Mouse (Mus musculus) gastrocnemius, postnatal 4 days (tissue): ENCODE measurements around the gene Gnao1. TPM values are rescaled to one million over a fixed set of nuclear protein-coding genes. Genes with fewer than 3 reads are reported as not detected.

ENCODE experiments used
- DNase-seq, 2 experiments: peaks; one replicate each; pipeline ENCODE4 v3.0.0; 2021 to 2022; ENCODE audit warnings: low spot score in 2 of 2, mixed read lengths in 2 of 2
- total RNA-seq, 2 experiments: library from RNA; stranded (reverse); gene quantifications; 2 replicates each; pipeline ENCODE4 v1.2.3; 2021

Gnao1 gene
- total RNA-seq, 2 experiments from 2014 or later = 13.4 TPM

DNA sequence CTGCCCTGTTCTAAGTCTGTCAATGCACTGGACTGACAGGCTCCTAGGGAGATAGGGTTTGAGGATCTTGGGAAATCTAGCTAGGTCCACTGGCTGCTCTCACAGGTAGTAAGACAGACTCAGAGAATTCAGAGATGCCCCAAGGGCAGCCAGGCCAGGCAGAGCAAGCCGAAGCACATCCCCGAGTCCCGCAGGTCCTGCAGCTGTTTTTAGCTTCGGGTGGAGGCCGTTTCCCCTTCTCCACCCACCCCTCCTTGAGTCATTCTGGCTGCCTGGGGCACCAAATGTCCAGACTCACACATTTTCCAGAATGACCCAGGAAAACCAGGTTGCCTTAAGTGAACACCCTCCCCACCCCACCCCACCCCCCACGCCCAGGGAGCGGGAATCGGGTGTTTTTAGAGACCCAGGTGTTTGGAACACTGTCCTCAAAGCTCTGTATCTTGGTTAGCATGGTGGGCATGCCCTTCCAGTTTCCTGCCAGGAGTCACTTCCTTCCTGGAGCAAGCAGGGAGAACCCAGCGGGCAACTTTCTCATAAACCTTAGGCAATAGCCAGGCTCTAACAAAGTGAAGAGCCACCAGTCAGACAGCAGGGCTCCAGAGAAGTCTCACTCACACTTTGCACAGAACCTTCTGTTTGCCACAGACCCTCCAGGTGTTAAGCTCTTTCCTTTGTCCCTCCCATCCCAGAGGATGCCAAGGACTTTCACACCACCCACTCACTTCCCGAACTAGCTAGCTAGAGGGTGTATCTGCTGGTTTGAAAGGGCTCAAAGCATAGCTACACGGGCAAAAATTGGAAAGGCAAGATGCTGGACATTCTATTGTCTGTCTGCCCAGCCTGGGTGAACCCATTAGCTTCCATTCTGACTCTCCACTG, 131.0 kb downstream of the Gnao1 start:
- DNase-seq = no peak

DNA sequence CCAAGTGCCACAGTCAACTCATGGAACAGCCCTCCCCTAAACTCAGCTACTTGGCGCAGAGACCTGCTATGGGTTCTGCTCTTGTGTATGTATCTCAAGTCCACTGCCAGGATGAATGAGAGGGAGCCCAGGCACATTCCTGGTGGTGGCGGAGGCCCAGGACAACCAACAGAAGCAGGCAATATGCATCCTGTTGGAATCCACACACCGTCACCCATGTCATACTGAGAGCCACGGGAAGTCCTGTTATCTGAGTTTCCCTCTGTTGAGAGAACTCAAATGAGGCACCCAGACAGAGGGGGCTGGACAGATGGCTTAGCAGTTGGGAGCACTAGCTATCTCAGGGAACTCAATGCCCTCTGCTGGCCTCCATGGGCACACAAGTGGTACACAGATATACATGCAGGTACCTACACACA, 131.9 kb downstream of the Gnao1 start:
- DNase-seq = no peak

DNA sequence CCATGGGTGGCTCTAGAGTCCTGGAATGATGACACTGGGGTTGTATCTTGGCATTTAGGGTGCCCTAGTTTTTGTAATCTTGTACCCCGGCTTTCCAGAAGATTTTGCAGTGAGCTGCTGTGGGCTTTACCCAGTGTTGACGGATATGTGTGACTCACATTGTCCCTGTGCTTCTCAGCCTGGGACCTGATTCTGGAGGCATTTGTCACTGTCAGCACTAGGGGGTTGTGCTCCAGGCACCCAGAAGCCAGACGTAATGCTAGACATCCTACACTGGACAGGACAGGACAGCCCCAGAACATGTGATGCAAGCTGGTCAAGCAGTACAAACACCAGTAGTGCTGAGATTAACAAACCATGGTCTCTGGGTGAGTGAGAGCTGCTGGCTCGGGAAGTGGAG, 136.0 kb downstream of the Gnao1 start:
- no peak for DNase-seq

DNA sequence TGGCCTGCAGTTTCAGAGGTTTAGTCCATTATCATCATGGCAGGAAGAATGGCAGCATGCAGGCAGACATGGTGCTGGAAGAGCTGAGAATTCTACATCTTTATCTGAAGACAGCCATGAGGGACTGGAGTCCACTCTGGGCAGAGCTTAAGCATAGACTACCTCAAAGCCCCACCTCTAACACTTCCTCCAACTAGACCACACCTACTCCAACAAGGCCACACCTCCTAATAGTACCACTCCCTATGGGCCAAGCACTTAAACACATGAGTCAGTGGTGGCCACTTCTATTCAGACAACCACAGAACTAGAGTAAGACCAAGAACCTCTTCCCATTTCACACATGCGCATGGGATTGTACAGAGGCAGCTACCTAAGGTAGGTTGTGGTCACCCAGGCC, 136.6 kb downstream of the Gnao1 start:
- no peak for DNase-seq

DNA sequence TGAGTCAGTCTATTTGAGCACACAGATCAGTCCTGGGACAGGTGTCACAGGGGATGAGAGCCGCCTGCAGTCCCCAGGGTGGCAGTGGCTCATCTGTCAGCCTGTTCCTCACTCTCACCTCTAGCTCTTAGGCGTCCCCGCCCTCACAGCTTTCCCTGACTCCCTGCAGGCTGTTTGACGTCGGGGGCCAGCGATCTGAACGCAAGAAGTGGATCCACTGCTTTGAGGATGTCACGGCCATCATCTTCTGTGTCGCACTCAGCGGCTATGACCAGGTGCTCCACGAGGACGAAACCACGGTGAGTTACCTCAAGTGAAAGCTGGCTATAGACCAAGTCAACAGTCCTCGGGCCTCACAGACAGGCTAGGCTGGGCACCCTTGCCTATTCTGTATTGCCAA, 140.4 kb downstream of the Gnao1 start:
- no peak for DNase-seq

DNA sequence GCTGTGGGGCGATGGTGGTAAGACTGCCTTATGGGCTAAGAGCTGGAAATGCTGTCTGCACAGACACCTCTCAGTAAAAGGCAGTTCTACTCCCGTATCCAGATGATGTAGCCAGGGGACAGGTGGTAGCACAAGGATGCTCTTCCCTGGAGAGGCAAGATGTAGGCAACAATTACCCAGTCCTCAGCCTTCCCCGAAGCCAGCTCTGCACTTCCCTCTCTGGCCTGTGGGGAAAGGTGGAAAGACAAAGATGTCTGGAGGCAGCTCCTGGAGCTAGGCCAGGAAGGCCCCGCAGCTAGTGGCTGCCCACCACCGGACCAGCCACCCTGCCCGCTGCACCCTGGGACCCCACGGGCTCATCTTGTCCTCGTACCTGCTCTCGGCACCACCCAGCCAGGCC, 142.7 kb downstream of the Gnao1 start:
- DNase-seq = no peak

DNA sequence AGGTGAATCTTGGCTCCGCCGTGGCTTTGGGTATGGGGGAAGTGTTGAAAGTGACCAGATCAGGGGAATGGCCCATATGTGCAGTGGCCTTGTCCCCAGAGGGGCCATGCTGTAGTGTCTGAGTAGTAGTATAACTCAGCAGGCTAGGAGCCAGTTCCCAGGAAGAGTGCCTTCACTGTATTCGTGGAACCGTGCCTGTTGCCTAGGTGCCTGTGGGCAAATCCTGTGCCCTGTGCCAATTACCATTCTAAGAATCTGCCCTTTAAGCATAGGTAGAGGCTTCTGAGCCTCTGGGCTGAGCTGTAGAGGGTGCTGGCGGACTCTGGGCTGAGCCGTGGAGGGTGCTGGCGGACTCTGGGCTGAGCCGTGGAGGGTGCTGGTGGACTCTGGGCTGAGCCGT, 148.6 kb downstream of the Gnao1 start:
- DNase-seq = no peak

DNA sequence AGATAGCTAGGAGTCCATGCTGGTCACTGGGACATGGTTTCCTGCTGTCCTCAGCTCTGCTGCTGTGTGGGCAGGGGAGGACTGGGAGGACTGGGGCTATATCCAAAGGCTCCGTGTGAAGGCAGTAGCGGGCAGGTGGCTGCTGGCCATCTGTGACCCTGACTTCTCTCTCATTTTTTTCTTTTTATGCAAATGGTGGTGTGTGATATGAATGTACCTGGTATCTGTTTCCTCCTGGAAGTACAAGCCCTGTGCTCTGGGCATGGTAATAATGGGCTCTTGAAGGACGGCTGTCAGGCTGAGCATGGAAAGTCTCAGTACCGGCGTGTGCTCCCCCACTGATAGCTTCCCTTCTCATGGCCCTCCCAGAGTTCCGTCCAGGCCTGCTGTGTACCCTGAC, 151.1 kb downstream of the Gnao1 start:
- no peak for DNase-seq

DNA sequence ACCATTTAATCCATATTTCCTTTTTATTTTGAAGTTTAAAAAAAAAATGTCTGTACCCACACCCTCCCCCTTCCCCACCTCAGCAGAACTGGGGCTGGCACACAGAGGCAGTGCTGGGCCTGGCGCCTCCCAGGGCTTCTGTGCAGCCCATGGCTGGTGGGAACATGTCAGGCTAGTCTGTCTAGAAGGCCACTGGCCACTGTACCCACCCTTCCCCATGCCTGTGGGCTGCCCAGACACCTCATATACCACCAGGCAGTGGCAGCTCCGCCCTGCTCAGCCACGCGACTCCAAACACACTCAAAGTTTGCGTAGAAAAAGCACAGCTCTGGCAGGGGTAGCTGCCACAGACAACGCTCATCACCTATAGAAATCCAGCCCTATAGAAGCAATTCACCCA, 158.5 kb downstream of the Gnao1 start:
- DNase-seq = no peak

DNA sequence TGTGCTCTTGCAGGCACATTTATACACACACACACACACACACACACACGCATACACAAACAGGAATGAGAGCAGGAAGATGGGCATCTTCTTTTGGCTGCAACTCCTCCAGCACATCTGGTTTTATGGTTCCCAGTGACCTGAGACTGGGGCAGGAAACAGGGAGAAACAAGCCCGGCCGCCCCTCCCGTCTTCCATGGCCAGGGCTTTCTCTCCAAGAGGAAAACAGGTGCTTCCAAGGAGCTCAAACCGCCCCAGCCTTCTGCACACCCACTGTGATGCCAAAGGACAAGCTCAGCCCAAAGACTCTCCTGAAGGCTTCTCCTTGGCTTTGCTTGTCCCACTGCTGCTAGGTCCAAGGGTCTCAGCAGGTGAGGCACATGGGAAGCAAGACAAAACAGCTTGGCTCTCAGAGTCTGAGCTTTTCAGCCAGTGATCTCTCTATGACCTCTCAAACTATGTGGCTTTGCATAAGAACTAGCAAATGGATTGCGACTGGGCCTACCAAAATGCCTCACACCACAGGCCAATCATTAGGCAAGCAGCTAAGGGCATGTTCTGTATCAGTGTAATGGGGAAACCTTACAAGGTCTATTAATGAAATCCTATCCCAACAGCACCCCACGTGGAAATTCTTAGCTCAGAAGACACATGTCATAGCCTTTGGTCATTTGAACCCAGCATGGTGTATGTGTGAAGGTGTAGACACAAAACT, 160.0 kb downstream of the Gnao1 start:
- DNase-seq = no peak

DNA sequence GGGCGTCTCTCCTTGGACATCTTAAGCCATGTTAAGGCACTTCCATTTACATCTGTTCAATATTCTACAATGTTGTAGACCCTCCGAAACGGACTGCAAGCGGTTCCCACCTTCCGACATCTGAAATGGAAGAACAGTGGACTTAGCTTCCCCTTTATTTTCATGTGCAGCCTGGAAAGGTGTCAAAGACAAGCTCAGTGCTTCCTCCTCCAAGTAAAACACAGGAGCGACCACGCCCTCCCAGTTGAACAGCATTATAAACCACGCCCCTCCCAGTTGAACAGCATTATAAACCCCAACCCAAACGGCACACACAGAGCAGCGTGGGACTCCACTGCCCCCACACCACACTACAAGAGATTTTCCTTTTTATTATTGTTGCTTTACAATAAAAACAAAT, 161.7 kb downstream of the Gnao1 start:
- DNase-seq = no peak

DNA sequence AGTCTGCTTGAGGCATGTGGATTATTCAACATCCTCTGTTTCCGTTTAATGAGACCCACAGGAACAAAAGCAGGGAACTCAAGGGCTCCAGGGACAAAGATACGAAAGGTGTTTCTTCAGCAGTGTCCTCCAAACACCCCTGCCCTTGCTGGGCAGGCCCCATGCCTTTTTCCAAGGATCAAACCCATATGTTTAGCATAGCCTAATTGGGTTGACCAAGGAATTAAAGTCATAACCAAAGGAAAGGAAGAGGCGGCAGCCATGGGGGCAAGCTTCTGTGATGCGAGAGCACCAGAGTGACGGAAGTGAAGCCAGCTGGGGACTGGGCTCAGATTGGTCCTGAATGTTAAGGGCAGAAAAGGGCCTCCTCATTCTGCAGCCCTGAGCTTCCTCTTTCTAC, 162.4 kb downstream of the Gnao1 start:
- DNase-seq = no peak

DNA sequence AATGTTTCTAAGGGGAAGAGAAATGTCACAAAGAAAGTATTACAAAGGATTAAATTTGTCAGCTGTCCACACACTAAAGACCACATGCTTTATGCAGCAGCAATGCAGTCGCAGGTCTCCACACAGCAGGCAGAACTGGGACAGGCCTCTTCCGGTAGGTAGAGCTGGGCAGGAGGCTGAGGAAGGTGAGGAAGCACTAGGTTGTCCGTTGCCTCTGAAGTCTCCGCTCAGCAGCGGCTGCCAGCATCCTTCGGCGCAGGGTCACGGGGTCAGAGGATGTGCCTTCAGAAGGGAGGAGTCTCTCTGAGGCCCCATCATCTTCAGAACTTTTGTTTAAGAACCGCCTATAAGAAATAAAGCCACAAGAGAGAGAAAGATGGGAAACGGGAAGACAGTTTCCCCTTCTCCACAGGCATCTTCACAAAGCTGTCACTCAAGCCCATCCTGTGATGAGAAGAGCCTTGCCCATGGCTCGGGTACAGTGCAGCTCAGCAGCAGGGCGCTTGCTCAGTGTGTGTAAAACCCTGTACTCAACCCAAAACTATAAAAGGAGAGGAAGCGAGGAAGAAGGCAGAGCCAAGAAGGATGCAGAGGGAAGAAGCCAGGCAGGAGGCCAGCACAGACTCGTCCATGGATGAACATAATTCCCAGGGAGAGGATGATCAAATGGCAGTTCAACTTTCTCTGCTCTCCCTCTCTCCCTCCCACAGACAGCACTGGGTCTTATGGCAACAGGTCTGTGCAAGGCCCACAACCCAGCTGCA, 163.4 kb downstream of the Gnao1 start:
- DNase-seq = no peak

DNA sequence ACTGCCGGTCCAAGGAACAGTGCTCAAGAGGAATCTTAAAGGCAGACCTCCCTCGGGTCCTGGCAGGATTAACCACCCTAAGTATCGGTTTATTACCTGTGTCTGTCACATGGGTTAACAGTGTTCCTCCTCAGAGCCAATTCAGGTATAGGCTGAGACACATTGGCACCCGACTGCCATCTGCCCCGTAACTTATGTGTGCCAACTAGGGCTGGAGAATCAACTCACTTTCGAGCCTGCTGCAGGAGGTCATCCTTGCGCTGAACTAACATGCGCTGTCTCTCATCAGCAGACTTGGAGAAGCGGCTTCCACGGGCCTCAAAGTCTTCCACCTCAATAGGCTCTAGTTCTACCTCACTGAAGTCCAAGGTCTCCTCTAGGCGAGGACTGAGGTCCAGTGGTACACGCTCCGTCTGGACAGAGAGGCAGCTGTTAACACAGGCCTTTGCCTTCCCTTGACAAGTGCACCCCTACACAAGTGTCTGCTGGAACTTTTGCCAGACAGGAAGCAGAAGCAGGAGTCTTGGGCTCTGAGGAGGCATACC, 164.1 kb downstream of the Gnao1 start:
- no peak for DNase-seq

DNA sequence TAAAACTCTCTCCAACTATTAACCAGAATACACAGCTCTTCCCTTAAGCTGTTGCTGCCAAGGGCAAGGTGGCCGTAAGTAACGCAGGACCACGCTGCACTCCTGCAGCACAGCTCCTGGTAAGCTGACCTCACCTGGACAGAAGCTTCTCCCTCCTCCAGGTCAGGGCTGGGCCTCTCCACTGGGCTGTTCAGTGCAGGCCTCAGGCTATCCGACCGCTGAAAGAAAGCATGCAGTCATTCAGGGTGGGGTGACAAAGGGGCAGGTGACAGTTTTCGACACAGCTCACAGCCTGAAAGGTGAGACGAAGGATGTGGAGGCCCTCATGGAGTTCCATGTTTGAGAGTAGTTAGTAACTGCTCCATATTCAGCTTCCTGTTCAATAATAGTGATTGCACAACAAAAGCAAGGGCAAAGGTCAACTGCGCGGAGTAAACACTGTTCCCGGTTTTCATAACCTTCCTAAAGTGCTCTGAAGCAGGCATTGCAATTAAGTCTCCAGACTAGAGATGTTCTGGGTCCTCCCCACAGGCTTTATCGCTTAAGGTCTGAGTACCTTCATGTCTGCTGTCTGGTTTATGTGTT, 164.9 kb downstream of the Gnao1 start:
- no peak for DNase-seq

DNA sequence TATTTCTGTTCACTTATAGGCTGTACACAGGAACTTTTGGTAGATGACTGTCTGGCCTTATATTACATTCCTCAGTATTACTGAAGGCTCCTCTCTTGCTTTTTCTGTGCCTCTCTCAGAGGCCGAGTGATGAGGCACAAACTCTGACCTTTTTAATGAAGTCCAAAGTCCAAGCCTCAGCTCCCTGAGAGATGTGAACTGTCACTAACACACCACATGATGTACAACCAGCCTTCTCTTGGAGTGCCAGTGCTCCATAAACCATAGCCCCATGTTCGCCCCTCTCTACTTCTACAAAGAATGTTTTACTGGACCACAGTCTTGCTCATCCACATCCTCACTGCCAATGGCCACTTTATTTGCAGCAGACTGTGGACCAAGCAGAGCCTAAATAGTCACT, 165.6 kb downstream of the Gnao1 start:
- DNase-seq = no peak

DNA sequence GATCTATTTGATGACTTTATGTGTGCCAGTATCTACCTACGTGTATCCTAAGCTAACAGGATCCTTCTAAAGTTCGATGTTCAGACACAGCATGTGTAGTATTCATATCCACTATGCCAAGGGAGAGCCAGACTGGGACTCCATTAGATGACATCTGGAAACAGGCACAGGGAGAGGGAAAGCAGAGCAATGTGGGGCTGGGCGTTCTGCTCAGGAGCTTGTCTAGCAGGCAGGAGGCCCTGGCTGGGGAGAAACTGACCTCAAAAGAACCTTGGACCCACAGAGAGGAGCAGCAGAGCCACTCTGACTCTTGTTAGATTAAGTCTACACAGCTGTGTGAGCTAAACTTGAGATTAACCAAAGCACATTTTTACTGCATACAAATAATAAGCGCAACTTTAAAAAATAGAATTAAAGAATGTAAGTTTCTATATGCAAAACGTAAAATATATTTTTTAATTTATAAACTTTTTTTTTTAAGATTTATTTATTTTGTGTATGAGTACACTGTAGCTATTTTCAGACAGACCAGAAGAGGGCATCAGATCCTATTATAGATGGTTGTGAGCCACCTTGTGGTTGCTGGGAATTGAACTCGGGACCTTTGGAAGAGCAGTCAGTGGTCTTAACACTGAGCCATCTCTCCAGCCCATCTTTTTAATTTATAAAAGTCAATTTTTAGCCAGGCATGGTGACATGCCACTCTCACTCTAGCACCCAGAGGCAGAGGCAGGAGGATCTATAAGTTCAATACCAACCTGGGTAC, 166.9 kb downstream of the Gnao1 start:
- DNase-seq = no peak

DNA sequence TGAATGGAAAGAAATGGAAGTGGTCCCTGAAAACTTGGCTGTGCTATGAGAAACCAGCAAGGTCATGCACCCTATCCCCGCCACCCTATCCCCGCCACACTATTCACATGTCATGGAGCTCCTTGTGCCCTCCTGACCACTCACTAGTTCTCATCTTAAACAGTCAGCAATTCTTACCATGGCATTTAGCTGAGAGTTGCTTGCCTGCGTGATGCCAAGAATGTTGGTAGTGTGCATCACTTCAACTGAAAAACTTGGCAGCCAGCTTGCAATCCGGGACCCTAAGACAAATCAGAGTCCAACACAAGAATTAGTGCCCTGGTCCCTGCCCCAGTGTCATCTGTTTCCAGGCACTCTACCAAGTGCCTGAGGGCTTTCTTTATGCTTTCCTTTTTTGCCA, 170.4 kb downstream of the Gnao1 start:
- no peak for DNase-seq

DNA sequence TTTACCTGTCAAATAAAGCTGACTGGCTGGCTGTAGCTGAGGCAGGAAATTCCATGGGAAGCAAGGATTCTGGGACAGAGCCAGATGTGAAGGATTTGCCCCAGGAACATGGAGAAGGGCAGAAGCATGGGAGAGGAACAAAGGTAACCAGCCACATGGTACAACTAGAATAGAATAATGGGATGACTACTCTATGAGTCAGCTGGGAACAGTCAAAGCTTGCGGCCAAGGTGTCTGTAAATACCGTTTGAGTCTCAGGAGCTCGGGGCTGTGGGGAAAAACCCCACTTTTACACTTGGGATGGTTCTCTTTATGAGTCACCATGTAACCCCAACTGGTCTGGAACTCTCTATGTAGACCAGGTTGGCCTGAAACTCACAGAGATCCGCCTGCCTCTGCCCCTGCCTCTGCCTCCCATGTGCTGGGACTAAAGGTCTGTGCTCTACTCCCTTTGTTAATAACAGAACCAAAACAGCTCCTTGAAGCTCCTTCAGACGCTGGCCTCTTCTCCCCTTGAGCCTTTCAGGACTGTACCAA, 172.0 kb downstream of the Gnao1 start:
- no peak for DNase-seq

DNA sequence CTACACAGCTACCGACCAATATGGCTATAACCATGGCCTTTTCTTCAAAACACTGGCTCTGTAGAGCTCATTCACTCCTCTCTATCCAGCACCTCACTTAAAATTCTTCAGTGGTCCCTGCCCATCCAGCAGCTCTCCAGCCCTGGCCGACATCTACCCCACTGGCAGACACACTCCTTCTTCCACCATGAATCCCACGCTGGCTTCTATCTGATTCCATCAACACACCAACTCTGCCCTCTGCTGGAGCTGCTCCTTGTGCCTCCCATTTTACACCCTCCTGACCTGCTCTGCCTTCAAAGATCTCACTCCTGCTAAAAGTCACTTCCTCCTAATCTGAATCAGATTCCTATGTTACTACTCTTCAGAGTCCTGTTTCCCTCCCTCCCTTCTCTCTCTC, 174.1 kb downstream of the Gnao1 start:
- no peak for DNase-seq
